Comparison of ENCODE assay signal across 39 mouse cellular contexts in the genomic region with DNA sequence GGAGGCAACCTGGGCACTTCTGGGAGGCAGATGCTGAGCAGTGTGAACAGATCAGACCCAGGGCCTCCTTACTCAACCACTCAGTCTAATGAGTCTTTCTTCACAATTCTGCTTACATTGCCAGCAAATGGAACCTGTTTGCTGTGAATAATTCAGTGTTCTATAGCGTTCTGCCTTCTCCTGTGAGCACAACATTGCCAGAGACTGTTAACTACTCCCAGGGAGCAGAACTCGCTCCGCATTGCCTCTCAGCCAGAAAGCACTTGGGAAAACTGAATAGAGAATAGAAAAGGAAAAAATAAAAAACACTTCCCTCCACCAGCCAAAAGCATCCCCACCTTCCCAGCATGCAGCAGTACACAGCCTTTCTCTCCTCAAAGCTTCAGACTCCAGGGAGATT. TPM values are rescaled to one million over a fixed set of nuclear protein-coding genes. Genes with fewer than 3 reads are reported as not detected.
DNase-seq lines count a peak whose midpoint lies in the region; ATAC-seq and TF ChIP-seq lines count a peak whose summit lies in the region.
"Had no signal": no experiment of that assay in that cellular context is flagged by ENCODE, and none has a peak within 500 bp of the region (broad histone marks: within the 10 kb centered on the region; RNA-seq: fewer than 3 reads in every experiment).

No protein-coding gene starts in this region.

- no peak overlapping the region for H3K27ac ChIP-seq in forebrain, embryonic 16.5 days (ENCODE audit: low read length)
- H3K27ac ChIP-seq in forebrain, embryonic 13.5 days = no peak overlapping the region
- peak overlapping the region; percentile 49 for H3K27ac ChIP-seq in hindbrain, embryonic 15.5 days (replicated peaks)
- H3K27ac ChIP-seq in hindbrain, postnatal 0 days = no peak overlapping the region
- peak overlapping the region; percentile 62 for H3K27ac ChIP-seq in midbrain, embryonic 16.5 days (ENCODE audit: low read length)
- no peak overlapping the region for H3K27ac ChIP-seq in midbrain, embryonic 11.5 days (ENCODE audit: low read depth, low read length)
- no peak overlapping the region for H3K27ac ChIP-seq in liver, postnatal 0 days (ENCODE audit: low read depth)
- H3K27ac ChIP-seq: embryonic facial prominence, embryonic 12.5 days; heart, adult 2 months; liver, embryonic 12.5 days; macrophage had no signal

- no peaks in the 10 kb centered on the region for H3K27me3 ChIP-seq in forebrain, embryonic 16.5 days (replicated peaks; ENCODE audit: control insufficient read depth, insufficient read depth, low read length)
- H3K27me3 ChIP-seq in forebrain, embryonic 13.5 days = no peaks in the 10 kb centered on the region; the same call in 1 of the 2 replicates
- H3K27me3 ChIP-seq in hindbrain, embryonic 15.5 days = no peaks in the 10 kb centered on the region
- no peaks in the 10 kb centered on the region for H3K27me3 ChIP-seq in hindbrain, postnatal 0 days (ENCODE audit: insufficient read depth, low read length)
- H3K27me3 ChIP-seq in midbrain, embryonic 16.5 days (ENCODE audit: control insufficient read depth, insufficient read depth, low read depth, low read length) = no peaks in the 10 kb centered on the region
- no peaks in the 10 kb centered on the region for H3K27me3 ChIP-seq in midbrain, embryonic 11.5 days (ENCODE audit: control insufficient read depth, insufficient read depth, low read length)
- no peaks in the 10 kb centered on the region for H3K27me3 ChIP-seq in liver, postnatal 0 days (ENCODE audit: insufficient read depth, low read length)
- H3K27me3 ChIP-seq: embryonic facial prominence, embryonic 12.5 days; heart, embryonic 12.5 days; liver, embryonic 12.5 days had no signal

- DNase-seq in hindbrain, postnatal 0 days (ENCODE audit: low spot score) = no peak
- no peak for DNase-seq in midbrain, embryonic 11.5 days (ENCODE audit: low spot score, missing footprints)
- DNase-seq in brain, embryonic 14.5 days (ENCODE audit: low read depth) = peak; percentile 40
- no peak for DNase-seq in liver, postnatal 0 days
- DNase-seq: adrenal gland, adult 8-10 months; cerebellum, adult 11-12 months; cerebellum, adult 9-11 months; embryo, embryonic 11 days; heart, adult 2 months; heart, postnatal 4 days; kidney, adult 2 months; kidney, postnatal 36 days; layer of hippocampus, postnatal 36 days; left cerebral cortex, postnatal 4 days; lung, adult 18-20 months; right cerebral cortex, postnatal 25 days; spleen, adult 18-20 months; thymus, postnatal 14 days had no signal

- H3K9me3 ChIP-seq in forebrain, embryonic 16.5 days (ENCODE audit: control insufficient read depth, low read length) = no peaks in the 10 kb centered on the region
- H3K9me3 ChIP-seq in forebrain, embryonic 13.5 days (replicated peaks) = no peaks in the 10 kb centered on the region
- no peaks in the 10 kb centered on the region for H3K9me3 ChIP-seq in hindbrain, embryonic 15.5 days
- no peaks in the 10 kb centered on the region for H3K9me3 ChIP-seq in hindbrain, postnatal 0 days (ENCODE audit: low read length)
- H3K9me3 ChIP-seq in midbrain, embryonic 16.5 days (replicated peaks; ENCODE audit: control insufficient read depth, low read length, poor library complexity, severe bottlenecking) = no peaks in the 10 kb centered on the region
- H3K9me3 ChIP-seq in midbrain, embryonic 11.5 days (ENCODE audit: control insufficient read depth, low read length) = no peaks in the 10 kb centered on the region
- no peaks in the 10 kb centered on the region for H3K9me3 ChIP-seq in liver, postnatal 0 days (ENCODE audit: low read length)
- H3K9me3 ChIP-seq: embryonic facial prominence, embryonic 12.5 days; heart, embryonic 12.5 days; liver, embryonic 12.5 days had no signal

- peaks cover 11% of the 10 kb centered on the region for H3K4me1 ChIP-seq in forebrain, embryonic 16.5 days (replicated peaks; ENCODE audit: control insufficient read depth, insufficient read depth, low read length)
- H3K4me1 ChIP-seq in forebrain, embryonic 13.5 days = peaks cover 7% of the 10 kb centered on the region; the same call in 1 of the 2 replicates
- peaks cover 17% of the 10 kb centered on the region for H3K4me1 ChIP-seq in hindbrain, embryonic 15.5 days (replicated peaks)
- H3K4me1 ChIP-seq in hindbrain, postnatal 0 days (ENCODE audit: insufficient read depth, low read length) = no peaks in the 10 kb centered on the region
- peaks cover 23% of the 10 kb centered on the region for H3K4me1 ChIP-seq in midbrain, embryonic 16.5 days (ENCODE audit: control insufficient read depth, insufficient read depth, low read length)
- no peaks in the 10 kb centered on the region for H3K4me1 ChIP-seq in midbrain, embryonic 11.5 days (ENCODE audit: control insufficient read depth, insufficient read depth, low read length)
- no peaks in the 10 kb centered on the region for H3K4me1 ChIP-seq in liver, postnatal 0 days (ENCODE audit: insufficient read depth)
- H3K4me1 ChIP-seq: heart, embryonic 12.5 days; liver, embryonic 12.5 days had no signal

- H3K9ac ChIP-seq in forebrain, embryonic 16.5 days (replicated peaks; ENCODE audit: low read depth, low read length) = no peak overlapping the region
- no peak overlapping the region for H3K9ac ChIP-seq in forebrain, embryonic 13.5 days
- H3K9ac ChIP-seq in hindbrain, embryonic 15.5 days = no peak overlapping the region
- H3K9ac ChIP-seq in hindbrain, postnatal 0 days (replicated peaks; ENCODE audit: low read length) = no peak overlapping the region
- no peak overlapping the region for H3K9ac ChIP-seq in midbrain, embryonic 16.5 days (ENCODE audit: low read depth, low read length)
- no peak overlapping the region for H3K9ac ChIP-seq in midbrain, embryonic 11.5 days (ENCODE audit: low read length)
- H3K9ac ChIP-seq in liver, postnatal 0 days (replicated peaks) = no peak overlapping the region
- H3K9ac ChIP-seq: embryonic facial prominence, embryonic 12.5 days; heart, embryonic 12.5 days; liver, embryonic 12.5 days had no signal

- no peak overlapping the region for H3K4me2 ChIP-seq in forebrain, embryonic 16.5 days (ENCODE audit: low read length)
- H3K4me2 ChIP-seq in forebrain, embryonic 13.5 days = no peak overlapping the region
- no peak overlapping the region for H3K4me2 ChIP-seq in hindbrain, embryonic 15.5 days
- H3K4me2 ChIP-seq in hindbrain, postnatal 0 days (ENCODE audit: low read depth, low read length) = no peak overlapping the region
- no peak overlapping the region for H3K4me2 ChIP-seq in midbrain, embryonic 16.5 days (ENCODE audit: low read length)
- H3K4me2 ChIP-seq in midbrain, embryonic 11.5 days = no peak overlapping the region
- no peak overlapping the region for H3K4me2 ChIP-seq in liver, postnatal 0 days (ENCODE audit: low read depth, low read length)
- H3K4me2 ChIP-seq: embryonic facial prominence, embryonic 12.5 days; heart, embryonic 12.5 days; liver, embryonic 12.5 days had no signal

- no peak for TF ChIP-seq EP300 in liver, postnatal 0 days (IDR thresholded peaks at IDR 0.05; ENCODE audit: low read depth)

- ATAC-seq in forebrain, embryonic 16.5 days = peak; percentile 49
- no peak for ATAC-seq in forebrain, embryonic 13.5 days
- no peak for ATAC-seq in hindbrain, embryonic 15.5 days (ENCODE audit: low FRiP score, low read depth)
- no peak for ATAC-seq in hindbrain, postnatal 0 days
- ATAC-seq in midbrain, embryonic 16.5 days = no peak
- no peak for ATAC-seq in midbrain, embryonic 11.5 days (ENCODE audit: low FRiP score)
- ATAC-seq in liver, postnatal 0 days = no peak
- ATAC-seq: liver, embryonic 12.5 days; lung, postnatal 0 days had no signal

- TF ChIP-seq POLR2A in brain, embryonic 14.5 days (IDR thresholded peaks at IDR 0.05; ENCODE audit: borderline replicate concordance, extremely low read depth, insufficient read depth, insufficient read length, poor library complexity, severe bottlenecking) = no peak

- H3K36me3 ChIP-seq in forebrain, embryonic 16.5 days (ENCODE audit: control insufficient read depth, insufficient read depth) = no peaks in the 10 kb centered on the region
- no peaks in the 10 kb centered on the region for H3K36me3 ChIP-seq in forebrain, embryonic 13.5 days (ENCODE audit: poor library complexity, severe bottlenecking)
- H3K36me3 ChIP-seq in hindbrain, embryonic 15.5 days = no peaks in the 10 kb centered on the region
- no peaks in the 10 kb centered on the region for H3K36me3 ChIP-seq in hindbrain, postnatal 0 days (ENCODE audit: insufficient read depth, low read length)
- H3K36me3 ChIP-seq in midbrain, embryonic 16.5 days (ENCODE audit: control insufficient read depth, insufficient read depth, low read length) = no peaks in the 10 kb centered on the region
- H3K36me3 ChIP-seq in midbrain, embryonic 11.5 days (ENCODE audit: control insufficient read depth, insufficient read depth, low read length) = no peaks in the 10 kb centered on the region
- no peaks in the 10 kb centered on the region for H3K36me3 ChIP-seq in liver, postnatal 0 days (replicated peaks; ENCODE audit: insufficient read depth, low read length)
- H3K36me3 ChIP-seq: embryonic facial prominence, embryonic 12.5 days; G1E; heart, embryonic 12.5 days; liver, embryonic 12.5 days had no signal

- TF ChIP-seq CTCF in hindbrain, postnatal 0 days (IDR thresholded peaks at IDR 0.05; ENCODE audit: low read depth) = no peak
- no peak for TF ChIP-seq CTCF in brain, embryonic 14.5 days (IDR thresholded peaks at IDR 0.05; ENCODE audit: borderline replicate concordance, extremely low read depth, insufficient read depth, insufficient read length)
- TF ChIP-seq CTCF in liver, postnatal 0 days (IDR thresholded peaks at IDR 0.05; ENCODE audit: low read depth) = no peak

- no peak overlapping the region for H3K4me3 ChIP-seq in forebrain, embryonic 16.5 days (replicated peaks; ENCODE audit: low read length)
- H3K4me3 ChIP-seq in forebrain, embryonic 13.5 days = no peak overlapping the region
- H3K4me3 ChIP-seq in hindbrain, embryonic 15.5 days = no peak overlapping the region
- H3K4me3 ChIP-seq in hindbrain, postnatal 0 days (ENCODE audit: low read length) = no peak overlapping the region
- no peak overlapping the region for H3K4me3 ChIP-seq in midbrain, embryonic 16.5 days (ENCODE audit: low read depth, low read length)
- no peak overlapping the region for H3K4me3 ChIP-seq in midbrain, embryonic 11.5 days (ENCODE audit: low read depth, low read length)
- H3K4me3 ChIP-seq in liver, postnatal 0 days (ENCODE audit: low read depth, low read length) = no peak overlapping the region
- H3K4me3 ChIP-seq: embryonic facial prominence, embryonic 12.5 days; heart, adult 2 months; heart, embryonic 12.5 days; liver, embryonic 12.5 days had no signal

- 36% methylated on average over 3 of the region's 3 CpGs for WGBS in forebrain, embryonic 16.5 days
- WGBS in forebrain, embryonic 13.5 days = 69% methylated on average over 3 of the region's 3 CpGs
- WGBS in hindbrain, embryonic 15.5 days = 41% methylated on average over 3 of the region's 3 CpGs
- WGBS in hindbrain, postnatal 0 days = 44% methylated on average over 3 of the region's 3 CpGs
- 64% methylated on average over 3 of the region's 3 CpGs for WGBS in midbrain, embryonic 16.5 days
- WGBS in midbrain, embryonic 11.5 days = 85% methylated on average over 3 of the region's 3 CpGs
- WGBS in liver, postnatal 0 days (ENCODE audit: insufficient replicate concordance) = 73% methylated on average over 3 of the region's 3 CpGs

RNA-seq across cellular contexts. Expression of a gene that starts 51.5 kb away (rescaled TPM):
- not detected in 2 replicates for polyA plus RNA-seq in forebrain, embryonic 16.5 days (2015; fragmentation: Nextera tagmentation; extraction: Ambion mirVana)
- not detected in 2 replicates for polyA plus RNA-seq in forebrain, embryonic 13.5 days (2015; fragmentation: Nextera tagmentation; extraction: Ambion mirVana)
- not detected in 2 replicates for polyA plus RNA-seq in hindbrain, embryonic 15.5 days (2015; fragmentation: Nextera tagmentation; extraction: Ambion mirVana)
- not detected in 2 replicates for total RNA-seq in hindbrain, postnatal 0 days (2014; rRNA removed)
- not detected in 2 replicates for polyA plus RNA-seq in hindbrain, postnatal 0 days (2015; fragmentation: Nextera tagmentation; extraction: Ambion mirVana)
- not detected in 2 replicates for polyA plus RNA-seq in midbrain, embryonic 16.5 days (2015; fragmentation: Nextera tagmentation; extraction: Ambion mirVana)
- polyA plus RNA-seq in midbrain, embryonic 11.5 days (2014; fragmentation: Nextera tagmentation; extraction: Ambion mirVana) = not detected in 2 replicates
- polyA plus RNA-seq in brain, embryonic 14.5 days (2012; rRNA removed) = not detected in 2 replicates
- polyA plus RNA-seq in liver, postnatal 0 days (2015; fragmentation: Nextera tagmentation; extraction: Ambion mirVana) = not detected in 2 replicates
- total RNA-seq: adrenal gland, adult 8-10 months; adrenal gland, postnatal 4 days; G1E; gastrocnemius, adult 8-10 months; gastrocnemius, postnatal 4 days; heart, adult 2 months; heart, postnatal 4 days; layer of hippocampus, postnatal 36 days; left cerebral cortex, postnatal 4 days; megakaryocyte-erythroid progenitor cell, adult 5-6 weeks had no signal
- polyA plus RNA-seq: embryonic facial prominence, embryonic 12.5 days; G1E; heart, adult 2 months; heart, embryonic 12.5 days; heart, postnatal 0 days; intestine, embryonic 14.5 days; kidney, adult 2 months; kidney, embryonic 16.5 days; limb, embryonic 14.5 days; liver, embryonic 12.5 days; lung, postnatal 0 days; macrophage; neural tube, embryonic 11.5 days; stomach, embryonic 16.5 days; urinary bladder, adult 2 months had no signal

Comparison
In these comparisons a context has a peak if more than half of its experiments do, and no peak if none do; other contexts are left out.
1. H3K27ac ChIP-seq: peak in hindbrain, embryonic 15.5 days (single experiment) and midbrain, embryonic 16.5 days (single experiment); none in forebrain, embryonic 16.5 days (single experiment), forebrain, embryonic 13.5 days (single experiment), hindbrain, postnatal 0 days (single experiment), midbrain, embryonic 11.5 days (single experiment) and liver, postnatal 0 days (single experiment).